Mouse (Mus musculus) liver, embryonic 11.5 days (tissue): ENCODE results near the gene Unc45a. TPM values are rescaled to one million over a fixed set of nuclear protein-coding genes. Genes with fewer than 3 reads are reported as not detected.

Source experiments
- ATAC-seq: fragments of 200-750 bp; cut with Nextera tagmentation; replicated peaks from 2 replicates; pipeline ENCODE4 v1.8.0; 2017; ENCODE audit warnings: moderate number of reproducible peaks, mild to moderate bottlenecking, moderate TSS enrichment, moderate library complexity; ENCODE audit not compliant: low FRiP score
- DNase-seq: peaks from one replicate; pipeline ENCODE4 v3.0.0-alpha.2; 2017; ENCODE audit warnings: low spot score
- H3K27ac ChIP-seq: fragments of 300-500 bp; sonication (generic); 2 replicates; pipeline ENCODE4 v1.5.1; 2014; ENCODE audit warnings: mild to moderate bottlenecking, low read depth, low read length, control low read depth
- H3K27me3 ChIP-seq: fragments of 300-500 bp; sonication (generic); replicated peaks from 2 replicates; pipeline ENCODE4 v1.6.1; 2014; ENCODE audit warnings: low read length, mixed read lengths; ENCODE audit not compliant: control insufficient read depth, insufficient read depth
- H3K36me3 ChIP-seq: fragments of 300-500 bp; sonication (generic); 2 replicates; pipeline ENCODE4 v1.6.1; 2014; ENCODE audit warnings: mild to moderate bottlenecking, low read length, moderate library complexity, mixed read lengths; ENCODE audit not compliant: control insufficient read depth, insufficient read depth
- H3K4me1 ChIP-seq: fragments of 300-500 bp; sonication (generic); replicated peaks from 2 replicates; pipeline ENCODE4 v1.6.1; 2014; ENCODE audit warnings: low read length, mixed read lengths; ENCODE audit not compliant: control insufficient read depth, insufficient read depth
- H3K4me2 ChIP-seq: fragments of 300-500 bp; sonication (generic); 2 replicates; pipeline ENCODE4 v1.6.1; 2014; ENCODE audit warnings: mild to moderate bottlenecking, control low read depth, moderate library complexity
- H3K4me3 ChIP-seq: fragments of 300-500 bp; sonication (generic); 2 replicates; pipeline ENCODE4 v1.5.1; 2014; ENCODE audit warnings: low read depth, low read length, control low read depth
- H3K9ac ChIP-seq: fragments of 300-500 bp; sonication (generic); 2 replicates; pipeline ENCODE4 v1.6.1; 2014; ENCODE audit warnings: low read depth, low read length, control low read depth
- H3K9me3 ChIP-seq: fragments of 300-500 bp; sonication (generic); 2 replicates; pipeline ENCODE4 v1.6.1; 2016; ENCODE audit warnings: low read length, inconsistent platforms, mixed read lengths; ENCODE audit not compliant: control insufficient read depth
- WGBS: fragments of 180-500 bp; shearing (Covaris S2); extraction: QIAGEN DNeasy Blood & Tissue Kit; methylation state at CpG from one replicate; pipeline ENCODE4 v1.1.7; 2014; 5-methylcytosine and 5-hydroxymethylcytosine counted together
- polyA plus RNA-seq: library from polyadenylated mRNA; unstranded; fragments of >200 nt; fragmentation: Nextera tagmentation; extraction: Ambion mirVana; gene quantifications from 2 replicates; pipeline ENCODE4 v1.2.1, GENCODE M21; 2014

Unc45a gene
- polyA plus RNA-seq, 1 experiment from 2014 or later: 24.0 TPM

DNA sequence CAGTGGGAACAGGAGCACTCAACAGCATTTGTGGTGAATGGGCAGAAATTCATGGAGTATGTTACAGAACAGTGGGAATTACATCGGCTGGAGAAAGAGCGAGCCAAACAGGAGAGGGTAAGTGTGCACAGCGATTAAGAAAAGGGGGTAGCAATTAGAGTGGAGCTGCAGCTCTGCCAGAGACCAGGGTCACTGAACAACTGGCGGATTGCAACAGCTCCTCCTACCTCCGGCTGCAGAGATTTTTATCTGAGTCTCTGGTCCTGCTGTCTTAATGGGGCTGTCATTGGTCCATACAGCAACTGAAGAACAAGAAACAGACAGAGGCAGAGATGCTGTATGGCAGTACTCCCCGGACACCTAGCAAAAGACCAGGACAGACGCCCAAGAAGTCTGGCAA, 30.0 kb downstream of the Unc45a start:
- H3K36me3 ChIP-seq: peaks cover 84% of the 10 kb centered on the region
- 77% methylated on average over 7 of the region's 7 CpGs for whole genome bisulfite sequencing
- H3K4me3 ChIP-seq: no peak overlapping the region
- no peaks in the 10 kb centered on the region for H3K27me3 ChIP-seq
- H3K4me1 ChIP-seq: no peaks in the 10 kb centered on the region
- ATAC-seq (no peak), DNase-seq (no peak)
- no peak overlapping the region for H3K27ac ChIP-seq
- H3K9me3 ChIP-seq: no peaks in the 10 kb centered on the region
- H3K4me2 ChIP-seq: no peak overlapping the region
- H3K9ac ChIP-seq: no peak overlapping the region

- Histone ChIP-seq H3K4me3 (no peak overlapping the region), H3K9ac (no peak overlapping the region), H3K27ac (no peak overlapping the region), H3K9me3 (no peaks in the 10 kb centered on the region), H3K4me2 (no peak overlapping the region), H3K36me3 (peaks cover 78% of the 10 kb centered on the region), H3K4me1 (no peaks in the 10 kb centered on the region), H3K27me3 (no peaks in the 10 kb centered on the region)
- DNase-seq (no peak), ATAC-seq (no peak)
- 84% methylated on average over 3 of the region's 3 CpGs for WGBS
Measured at GRCm38 (mm10) chr7:80307766-80308165, 33.0 kb downstream of the Unc45a start.

DNA sequence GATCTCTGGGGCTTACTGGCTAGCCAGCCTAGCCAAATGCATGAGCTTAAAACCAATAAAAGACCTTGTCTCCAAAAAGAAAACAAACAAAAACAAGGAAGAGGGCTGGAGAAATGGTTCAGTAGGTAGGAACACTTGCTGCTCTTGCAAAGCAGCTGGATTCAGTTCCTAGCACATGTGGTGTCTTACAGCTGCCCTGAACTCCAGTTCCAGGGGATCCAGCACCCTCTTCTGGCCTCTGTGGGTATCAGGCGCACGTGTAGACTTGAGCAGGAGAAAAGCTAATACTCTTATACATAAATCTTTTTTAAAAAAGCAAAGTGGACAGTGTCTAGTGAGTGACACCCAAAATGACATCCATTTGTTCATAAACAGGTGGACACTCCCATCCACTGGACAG, 39.3 kb downstream of the Unc45a start:
- no peak overlapping the region for H3K27ac ChIP-seq
- peaks cover 53% of the 10 kb centered on the region for H3K36me3 ChIP-seq
- H3K9ac ChIP-seq: no peak overlapping the region
- no peaks in the 10 kb centered on the region for H3K27me3 ChIP-seq
- DNase-seq: no peak
- 92% methylated on average over 2 of the region's 2 CpGs for WGBS
- H3K9me3 ChIP-seq: no peaks in the 10 kb centered on the region
- ATAC-seq: no peak
- H3K4me2 ChIP-seq: no peak overlapping the region
- peaks cover 8% of the 10 kb centered on the region for H3K4me1 ChIP-seq
- no peak overlapping the region for H3K4me3 ChIP-seq

GRCm38 (mm10) chr7:80299568-80299967, 41.2 kb downstream of the Unc45a start:
- Histone ChIP-seq H3K9me3 (no peaks in the 10 kb centered on the region), H3K4me3 (no peak overlapping the region), H3K36me3 (peaks cover 36% of the 10 kb centered on the region), H3K4me1 (peaks cover 18% of the 10 kb centered on the region), H3K9ac (no peak overlapping the region), H3K27me3 (no peaks in the 10 kb centered on the region), H3K27ac (no peak overlapping the region), H3K4me2 (no peak overlapping the region)
- ATAC-seq: no peak
- no peak for DNase-seq
- WGBS: 91% methylated on average over 3 of the region's 3 CpGs

- Histone ChIP-seq H3K4me3 (no peak overlapping the region), H3K27me3 (no peaks in the 10 kb centered on the region), H3K9ac (no peak overlapping the region), H3K27ac (no peak overlapping the region), H3K4me2 (no peak overlapping the region), H3K4me1 (peaks cover 18% of the 10 kb centered on the region), H3K36me3 (peaks cover 29% of the 10 kb centered on the region), H3K9me3 (no peaks in the 10 kb centered on the region)
- no peak for DNase-seq
- ATAC-seq: no peak
- 89% methylated on average over 4 of the region's 4 CpGs for WGBS
Measured at GRCm38 (mm10) chr7:80298754-80299153, 42.1 kb downstream of the Unc45a start.

- Histone ChIP-seq H3K27me3 (no peaks in the 10 kb centered on the region), H3K9me3 (no peaks in the 10 kb centered on the region), H3K4me3 (peak overlapping the region; percentile 1; the same call in 1 of the 2 replicates), H3K4me1 (peaks cover 18% of the 10 kb centered on the region), H3K27ac (no peak overlapping the region), H3K4me2 (peak overlapping the region; percentile 87; the same call in 1 of the 2 replicates), H3K36me3 (peaks cover 20% of the 10 kb centered on the region), H3K9ac (no peak overlapping the region; the same call in 1 of the 2 replicates)
- ATAC-seq: no peak
- DNase-seq: no peak
- WGBS: 86% methylated on average over 3 of the region's 3 CpGs
Measured at GRCm38 (mm10) chr7:80297041-80297440, 43.8 kb downstream of the Unc45a start.

GRCm38 (mm10) chr7:80296462-80296861, 44.3 kb downstream of the Unc45a start:
- ATAC-seq (no peak), DNase-seq (no peak)
- Histone ChIP-seq H3K9ac (no peak overlapping the region), H3K4me3 (peak overlapping the region; percentile 98; the same call in 1 of the 2 replicates), H3K4me1 (peaks cover 18% of the 10 kb centered on the region), H3K27me3 (no peaks in the 10 kb centered on the region), H3K4me2 (peak overlapping the region; percentile 87), H3K27ac (no peak overlapping the region), H3K9me3 (no peaks in the 10 kb centered on the region), H3K36me3 (peaks cover 15% of the 10 kb centered on the region)
- 88% methylated on average over 6 of the region's 6 CpGs for WGBS

- peak; percentile 46 for DNase-seq
- peaks cover 6% of the 10 kb centered on the region; the same call in 1 of the 2 replicates for H3K36me3 ChIP-seq
- H3K27ac ChIP-seq: peak overlapping the region; percentile 92
- no peaks in the 10 kb centered on the region for H3K27me3 ChIP-seq
- H3K4me3 ChIP-seq: peak overlapping the region; percentile 98
- WGBS: 8% methylated on average over 37 of the region's 37 CpGs
- H3K4me2 ChIP-seq: peak overlapping the region; percentile 87
- no peaks in the 10 kb centered on the region for H3K9me3 ChIP-seq
- peaks cover 18% of the 10 kb centered on the region for H3K4me1 ChIP-seq
- peak; percentile 54 for ATAC-seq
- peak overlapping the region; percentile 98 for H3K9ac ChIP-seq
Measured at GRCm38 (mm10) chr7:80294764-80295648, 45.8 kb downstream of the Unc45a start.
